9 mouse cellular contexts compared by ENCODE assay signal in the genomic region with DNA sequence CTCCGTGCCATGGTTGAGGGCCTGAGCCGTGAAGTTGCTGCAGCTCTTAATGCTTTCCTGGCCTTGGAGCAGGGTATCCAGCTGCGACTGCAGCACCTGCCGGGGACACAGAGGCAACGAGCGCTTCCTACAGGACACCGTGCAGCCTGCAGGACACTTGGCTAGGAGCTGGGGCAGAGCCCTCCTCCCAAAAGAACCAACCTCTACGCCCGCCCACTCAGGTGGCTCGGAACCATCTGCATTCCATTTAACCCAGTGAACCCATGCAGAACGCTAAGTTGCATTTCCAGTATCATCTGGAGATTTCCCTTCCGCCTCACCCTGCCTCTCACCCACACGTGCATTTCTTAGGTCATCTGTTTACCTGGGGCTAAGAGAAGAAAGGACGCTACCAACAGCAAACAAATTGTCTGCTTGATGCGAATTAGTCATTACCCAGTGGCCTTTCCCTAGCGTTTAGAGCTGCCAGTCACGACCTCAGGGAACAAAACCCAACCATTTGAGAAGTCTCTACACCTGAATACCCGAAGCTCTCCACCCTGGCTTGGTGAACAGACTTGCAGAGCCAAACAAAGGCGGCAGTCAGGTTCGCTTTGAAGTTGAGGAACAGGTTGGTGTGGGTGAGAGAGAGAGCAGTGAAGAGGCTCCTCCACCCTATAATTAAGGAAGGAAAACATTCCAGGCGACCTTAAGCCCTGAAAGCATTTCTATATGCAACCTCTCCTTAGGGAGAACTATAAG. TPM values are rescaled to one million over a fixed set of nuclear protein-coding genes. Genes with fewer than 3 reads are reported as not detected.
A peak's percentile ranks its signal among the peaks of the same experiment; 100 is the strongest.
DNase-seq lines count a peak whose midpoint lies in the region; ATAC-seq lines count a peak whose summit lies in the region.
"Had no signal": no experiment of that assay in that cellular context is flagged by ENCODE, and none has a peak within 500 bp of the region (broad histone marks: within the 10 kb centered on the region; RNA-seq: fewer than 3 reads in every experiment).

No protein-coding gene starts in this region.

- peak overlapping the region; percentile 16; the same call in 1 of the 2 replicates for H3K4me3 ChIP-seq in liver, embryonic 13.5 days (replicated peaks)

- H3K4me1 ChIP-seq in liver, embryonic 13.5 days (replicated peaks), result peaks cover 6% of the 10 kb centered on the region

- no peaks in the 10 kb centered on the region for H3K9me3 ChIP-seq in liver, embryonic 13.5 days (replicated peaks)

- peak; percentile 41 for DNase-seq in embryo, embryonic 10 days (ENCODE audit: low spot score)
- no peak for DNase-seq in embryo, embryonic 9.5 days (ENCODE audit: extremely low spot score)
- DNase-seq in R1 (ENCODE audit: low read depth, low spot score), result peak; percentile 81
- peak; percentile 31 for DNase-seq in heart, postnatal 4 days
- no peak for DNase-seq in liver, embryonic 13.5 days
- DNase-seq in MN1 (ENCODE audit: low spot score), result no peak
- DNase-seq in left cerebral cortex, adult 11 months (ENCODE audit: low spot score), result no peak
- DNase-seq in adrenal gland, postnatal 36 days, result no peak

- ATAC-seq in liver, embryonic 13.5 days (ENCODE audit: low read depth), result no peak

- WGBS in liver, embryonic 13.5 days (ENCODE audit: insufficient replicate concordance), result 29% methylated on average over 21 of the region's 21 CpGs

- H3K36me3 ChIP-seq in liver, embryonic 13.5 days, result no peaks in the 10 kb centered on the region

- no peak overlapping the region for H3K9ac ChIP-seq in liver, embryonic 13.5 days

- H3K4me2 ChIP-seq in liver, embryonic 13.5 days, result peak overlapping the region; percentile 45

- no peak overlapping the region for H3K27ac ChIP-seq in liver, embryonic 13.5 days

- peaks cover 44% of the 10 kb centered on the region for H3K27me3 ChIP-seq in liver, embryonic 13.5 days

RNA-seq across cellular contexts. Expression of a gene that starts 17.4 kb away (rescaled TPM):
- not detected for total RNA-seq in heart, postnatal 4 days (2021)
- polyA plus RNA-seq in liver, embryonic 13.5 days (2015; fragmentation: Nextera tagmentation; extraction: Ambion mirVana), result 0.17 TPM in 1 of 2 replicates, not detected in the other
- under 1 TPM in 1 of 2 experiments, not detected in 1; 0.50 TPM for total RNA-seq in adrenal gland, postnatal 36 days (2021)
- total RNA-seq: common myeloid progenitor, adult 5-6 weeks had no signal

RNA-seq across cellular contexts. Expression of a gene that starts 35.7 kb away (rescaled TPM):
- total RNA-seq in heart, postnatal 4 days (2021), result 1 to 10 TPM; 9.2 to 9.8 TPM
- 8.7 and 11.7 TPM in 2 replicates for polyA plus RNA-seq in liver, embryonic 13.5 days (2015; fragmentation: Nextera tagmentation; extraction: Ambion mirVana)
- 10 to 100 TPM; 13.1 to 16.0 TPM for total RNA-seq in adrenal gland, postnatal 36 days (2021)

Comparison
In these comparisons a context has a peak if more than half of its experiments do, and no peak if none do; other contexts are left out.
1. DNase-seq: peak in embryo, embryonic 10 days (single experiment), R1 (single experiment) and heart, postnatal 4 days (single experiment); none in embryo, embryonic 9.5 days (single experiment), liver, embryonic 13.5 days (single experiment), MN1 (single experiment), left cerebral cortex, adult 11 months (single experiment) and adrenal gland, postnatal 36 days (0 of 2).